Mouse (Mus musculus): ENCODE measurements around the gene Tbpl1. TPM values are rescaled to one million over a fixed set of nuclear protein-coding genes. Genes with fewer than 3 reads are reported as not detected.

The Tbpl1 gene
- polyA plus RNA-seq, 1 experiment = 22.1 TPM

- peak; percentile 28 to 31 for DNase-seq (ENCODE audit: low read depth in 1 of 2, low spot score in 2 of 2)
- no peak overlapping the region for H3K4me3 ChIP-seq (ENCODE audit: extremely low read depth, insufficient read depth, insufficient read length)
- peaks cover 2% of the 10 kb centered on the region for H3K36me3 ChIP-seq (ENCODE audit: control insufficient read depth, insufficient read depth, low read length)
- no peaks in the 10 kb centered on the region for H3K4me1 ChIP-seq (ENCODE audit: control insufficient read depth, insufficient read depth, insufficient read length)
- no peak overlapping the region for H3K27ac ChIP-seq (ENCODE audit: insufficient read depth, low read length)
- no peaks in the 10 kb centered on the region for H3K27me3 ChIP-seq (ENCODE audit: control insufficient read depth, insufficient read depth, low read length)
- WGBS = 70% methylated on average over 4 of the region's 4 CpGs
- peak; percentile 55; the same call in 1 of the 2 replicates for TF ChIP-seq CTCF (IDR thresholded peaks at IDR 0.05; ENCODE audit: extremely low read depth, insufficient read depth, insufficient read length, insufficient replicate concordance)
- no peak for TF ChIP-seq POLR2A (IDR thresholded peaks at IDR 0.05; ENCODE audit: low read depth, low read length)
Measured at GRCm38 (mm10) chr10:22714520-22714919, 17.2 kb downstream of the Tbpl1 start.

GRCm38 (mm10) chr10:22712955-22713354 is 18.8 kb downstream of the Tbpl1 start:
- WGBS = 72% methylated on average over 2 of the region's 2 CpGs
- Histone ChIP-seq H3K36me3 (ENCODE audit: control insufficient read depth, insufficient read depth, low read length) (peaks cover 7% of the 10 kb centered on the region), H3K27me3 (ENCODE audit: control insufficient read depth, insufficient read depth, low read length) (no peaks in the 10 kb centered on the region), H3K4me1 (ENCODE audit: control insufficient read depth, insufficient read depth, insufficient read length) (no peaks in the 10 kb centered on the region), H3K27ac (ENCODE audit: insufficient read depth, low read length) (no peak overlapping the region), H3K4me3 (ENCODE audit: extremely low read depth, insufficient read depth, insufficient read length) (no peak overlapping the region)
- DNase-seq (ENCODE audit: low read depth in 1 of 2, low spot score in 2 of 2) = no peak
- TF ChIP-seq CTCF (IDR thresholded peaks at IDR 0.05; ENCODE audit: extremely low read depth, insufficient read depth, insufficient read length, insufficient replicate concordance) (no peak), POLR2A (IDR thresholded peaks at IDR 0.05; ENCODE audit: low read depth, low read length) (no peak)

- 96% methylated on average over 13 of the region's 13 CpGs for WGBS
- Histone ChIP-seq H3K4me1 (ENCODE audit: control insufficient read depth, insufficient read depth, insufficient read length) (no peaks in the 10 kb centered on the region), H3K27me3 (ENCODE audit: control insufficient read depth, insufficient read depth, low read length) (no peaks in the 10 kb centered on the region)
Measured at GRCm38 (mm10) chr10:22710173-22710777, 21.5 kb downstream of the Tbpl1 start.

GRCm38 (mm10) chr10:22708190-22708843 is 23.4 kb downstream of the Tbpl1 start:
- no peaks in the 10 kb centered on the region for H3K4me1 ChIP-seq (ENCODE audit: control insufficient read depth, insufficient read depth, insufficient read length)
- H3K4me3 ChIP-seq (ENCODE audit: extremely low read depth, insufficient read depth, insufficient read length) = no peak overlapping the region
- H3K27me3 ChIP-seq (ENCODE audit: control insufficient read depth, insufficient read depth, low read length) = no peaks in the 10 kb centered on the region
- WGBS = 95% methylated on average over 7 of the region's 7 CpGs
- H3K27ac ChIP-seq (ENCODE audit: insufficient read depth, low read length) = no peak overlapping the region
- peaks cover 36% of the 10 kb centered on the region for H3K36me3 ChIP-seq (ENCODE audit: control insufficient read depth, insufficient read depth, low read length)
- no peak for TF ChIP-seq POLR2A (IDR thresholded peaks at IDR 0.05; ENCODE audit: low read depth, low read length)
- TF ChIP-seq CTCF (IDR thresholded peaks at IDR 0.05; ENCODE audit: extremely low read depth, insufficient read depth, insufficient read length, insufficient replicate concordance) = no peak
- no peak for DNase-seq (ENCODE audit: low read depth in 1 of 2, low spot score in 2 of 2)

More at GRCm38 (mm10) chr10:22710173-22710777, 21.5 kb downstream of the Tbpl1 start:
- Histone ChIP-seq H3K4me3 (ENCODE audit: extremely low read depth, insufficient read depth, insufficient read length) (no peak overlapping the region), H3K27ac (ENCODE audit: insufficient read depth, low read length) (no peak overlapping the region), H3K36me3 (ENCODE audit: control insufficient read depth, insufficient read depth, low read length) (peaks cover 27% of the 10 kb centered on the region)
- DNase-seq (ENCODE audit: low read depth in 1 of 2, low spot score in 2 of 2) = no peak
- TF ChIP-seq CTCF (IDR thresholded peaks at IDR 0.05; ENCODE audit: extremely low read depth, insufficient read depth, insufficient read length, insufficient replicate concordance) (no peak), POLR2A (IDR thresholded peaks at IDR 0.05; ENCODE audit: low read depth, low read length) (no peak)

- H3K4me3 ChIP-seq (ENCODE audit: extremely low read depth, insufficient read depth, insufficient read length) = no peak overlapping the region
- WGBS = 94% methylated on average over 6 of the region's 6 CpGs
- no peaks in the 10 kb centered on the region for H3K27me3 ChIP-seq (ENCODE audit: control insufficient read depth, insufficient read depth, low read length)
- TF ChIP-seq POLR2A (IDR thresholded peaks at IDR 0.05; ENCODE audit: low read depth, low read length) = no peak
- TF ChIP-seq CTCF (IDR thresholded peaks at IDR 0.05; ENCODE audit: extremely low read depth, insufficient read depth, insufficient read length, insufficient replicate concordance) = no peak
- no peak overlapping the region for H3K27ac ChIP-seq (ENCODE audit: insufficient read depth, low read length)
- peaks cover 2% of the 10 kb centered on the region; the same call in 1 of the 2 replicates for H3K4me1 ChIP-seq (ENCODE audit: control insufficient read depth, insufficient read depth, insufficient read length)
- peaks cover 35% of the 10 kb centered on the region for H3K36me3 ChIP-seq (ENCODE audit: control insufficient read depth, insufficient read depth, low read length)
- DNase-seq (ENCODE audit: low read depth in 1 of 2, low spot score in 2 of 2) = no peak
Measured at GRCm38 (mm10) chr10:22703844-22704243, 27.9 kb downstream of the Tbpl1 start.

- DNase-seq (ENCODE audit: low read depth in 1 of 2, low spot score in 2 of 2) = no peak
- Histone ChIP-seq H3K36me3 (ENCODE audit: control insufficient read depth, insufficient read depth, low read length) (peaks cover 20% of the 10 kb centered on the region), H3K27me3 (ENCODE audit: control insufficient read depth, insufficient read depth, low read length) (no peaks in the 10 kb centered on the region), H3K4me1 (ENCODE audit: control insufficient read depth, insufficient read depth, insufficient read length) (peaks cover 2% of the 10 kb centered on the region; the same call in 1 of the 2 replicates), H3K27ac (ENCODE audit: insufficient read depth, low read length) (no peak overlapping the region), H3K4me3 (ENCODE audit: extremely low read depth, insufficient read depth, insufficient read length) (no peak overlapping the region)
- TF ChIP-seq CTCF (IDR thresholded peaks at IDR 0.05; ENCODE audit: extremely low read depth, insufficient read depth, insufficient read length, insufficient replicate concordance) = no peak
- WGBS = 87% methylated on average over 12 of the region's 12 CpGs
Measured at GRCm38 (mm10) chr10:22701485-22702315, 30.0 kb downstream of the Tbpl1 start.
